Mouse (Mus musculus) heart, embryonic 13.5 days (tissue): ENCODE data around the gene Ostf1. TPM values are rescaled to one million over a fixed set of nuclear protein-coding genes. Genes with fewer than 3 reads are reported as not detected.

Source experiments
- ATAC-seq: fragments of 200-750 bp; cut with Nextera tagmentation; 2 replicates; pipeline ENCODE4 v1.8.0; 2017; ENCODE audit warnings: moderate TSS enrichment; ENCODE audit not compliant: insufficient number of reproducible peaks, low FRiP score, low TSS enrichment; ENCODE audit errors: extremely low read depth
- H3K27ac ChIP-seq: fragments of 300-500 bp; sonication (generic); replicated peaks from 2 replicates; pipeline ENCODE4 v1.5.1; 2015; ENCODE audit warnings: moderate library complexity, mild to moderate bottlenecking, inconsistent platforms
- H3K27me3 ChIP-seq: fragments of 300-500 bp; sonication (generic); replicated peaks from 2 replicates; pipeline ENCODE4 v1.6.1; 2015; ENCODE audit warnings: mild to moderate bottlenecking, inconsistent platforms
- H3K36me3 ChIP-seq: fragments of 300-500 bp; sonication (generic); 2 replicates; pipeline ENCODE4 v1.6.1; 2015; ENCODE audit warnings: mild to moderate bottlenecking, inconsistent platforms
- H3K4me1 ChIP-seq: fragments of 300-500 bp; sonication (generic); 2 replicates; pipeline ENCODE4 v1.6.1; 2015; ENCODE audit warnings: inconsistent platforms
- H3K4me2 ChIP-seq: fragments of 300-500 bp; sonication (generic); 2 replicates; pipeline ENCODE4 v1.6.1; 2015; ENCODE audit warnings: inconsistent platforms, mild to moderate bottlenecking, moderate library complexity
- H3K4me3 ChIP-seq: fragments of 300-500 bp; sonication (generic); 2 replicates; pipeline ENCODE4 v1.5.1; 2015; ENCODE audit warnings: moderate library complexity, mild to moderate bottlenecking, inconsistent platforms
- H3K9ac ChIP-seq: fragments of 300-500 bp; sonication (generic); 2 replicates; pipeline ENCODE4 v1.6.1; 2015; ENCODE audit warnings: inconsistent platforms, mild to moderate bottlenecking, moderate library complexity
- H3K9me3 ChIP-seq: fragments of 300-500 bp; sonication (generic); 2 replicates; pipeline ENCODE4 v1.6.1; 2016; ENCODE audit warnings: inconsistent platforms
- WGBS: fragments of 180-500 bp; shearing (Covaris S2); methylation state at CpG from one replicate; pipeline ENCODE4 v1.1.7; 2015; ENCODE audit warnings: mixed read lengths; 5-methylcytosine and 5-hydroxymethylcytosine counted together
- polyA plus RNA-seq: library from polyadenylated mRNA; unstranded; fragments of >200 nt; fragmentation: Nextera tagmentation; extraction: Ambion mirVana; gene quantifications from 2 replicates; pipeline ENCODE4 v1.2.1, GENCODE M21; 2015

Gene Ostf1
- polyA plus RNA-seq, 1 experiment from 2014 or later: 66.5 TPM

DNA sequence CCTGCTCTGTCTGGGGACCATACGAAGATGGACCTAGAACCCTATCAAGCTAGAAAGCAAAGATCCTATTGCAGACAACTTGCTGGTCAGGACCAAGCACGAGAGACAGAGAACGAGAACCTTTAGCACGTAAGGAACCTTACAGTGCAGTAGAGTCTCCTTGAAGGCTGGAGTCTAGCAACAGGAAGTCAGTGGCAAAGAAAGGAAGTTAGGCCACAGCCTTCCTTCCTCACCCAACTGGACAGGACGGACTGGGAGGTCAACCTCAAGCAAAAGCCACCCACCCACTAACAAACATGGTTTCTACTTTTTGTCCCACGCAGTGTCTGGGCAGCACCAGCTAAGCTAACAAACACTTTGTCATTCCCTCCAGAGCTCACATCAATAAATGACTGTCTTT, 48.7 kb downstream of the Ostf1 start:
- no peak overlapping the region for H3K27ac ChIP-seq
- ATAC-seq: no peak

DNA sequence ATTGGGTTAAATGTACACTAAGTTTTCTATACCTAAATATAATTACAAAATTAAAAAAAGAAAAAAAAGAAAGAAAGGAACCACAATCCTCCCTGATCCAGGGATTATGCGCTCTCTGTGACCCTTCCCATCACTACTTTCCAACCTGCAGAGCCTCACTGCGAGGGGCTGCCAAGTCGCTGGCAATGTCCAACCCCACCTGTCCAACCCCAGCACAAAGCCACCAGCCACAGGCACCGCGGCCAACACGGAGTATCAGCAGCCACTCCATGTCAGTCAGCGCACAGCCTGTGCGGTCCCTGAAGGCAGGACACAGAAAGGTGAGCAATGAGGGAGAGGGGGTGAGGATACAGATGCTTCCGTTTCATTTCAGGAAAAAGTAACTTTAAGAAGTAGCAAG, 49.4 kb downstream of the Ostf1 start:
- ATAC-seq: no peak
- Histone ChIP-seq H3K27ac (no peak overlapping the region), H3K36me3 (peaks cover 36% of the 10 kb centered on the region), H3K4me1 (peaks cover 18% of the 10 kb centered on the region), H3K4me2 (no peak overlapping the region), H3K9ac (no peak overlapping the region), H3K4me3 (no peak overlapping the region), H3K27me3 (no peaks in the 10 kb centered on the region), H3K9me3 (no peaks in the 10 kb centered on the region)
- 91% methylated on average over 9 of the region's 9 CpGs for WGBS

More for the DNA sequence above, 48.7 kb downstream of the Ostf1 start:
- peaks cover 18% of the 10 kb centered on the region for H3K4me1 ChIP-seq
- 76% methylated on average over 6 of the region's 6 CpGs for WGBS
- H3K36me3 ChIP-seq: peaks cover 41% of the 10 kb centered on the region
- H3K4me2 ChIP-seq: no peak overlapping the region
- H3K4me3 ChIP-seq: no peak overlapping the region
- H3K27me3 ChIP-seq: no peaks in the 10 kb centered on the region
- H3K9ac ChIP-seq: no peak overlapping the region
- H3K9me3 ChIP-seq: no peaks in the 10 kb centered on the region

DNA sequence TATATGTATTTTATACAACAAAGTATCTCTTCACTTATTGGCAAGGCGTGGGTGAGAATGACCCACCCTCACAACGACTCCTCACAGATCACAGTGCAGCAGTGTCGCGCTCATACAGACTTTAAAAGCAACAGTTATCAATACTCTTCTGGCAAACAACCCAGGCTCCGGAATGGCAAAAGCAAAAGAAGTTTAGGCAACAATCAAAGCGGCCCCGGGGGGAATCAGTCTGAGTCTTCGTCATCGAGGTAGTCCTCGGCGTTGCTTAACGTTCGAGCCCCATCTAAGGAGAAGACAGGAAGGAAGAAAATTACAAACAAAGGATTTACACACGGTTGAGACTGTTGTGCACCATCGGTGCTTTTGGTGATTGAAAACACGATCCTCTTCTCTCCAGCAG, 50.6 kb downstream of the Ostf1 start:
- ATAC-seq: no peak

DNA sequence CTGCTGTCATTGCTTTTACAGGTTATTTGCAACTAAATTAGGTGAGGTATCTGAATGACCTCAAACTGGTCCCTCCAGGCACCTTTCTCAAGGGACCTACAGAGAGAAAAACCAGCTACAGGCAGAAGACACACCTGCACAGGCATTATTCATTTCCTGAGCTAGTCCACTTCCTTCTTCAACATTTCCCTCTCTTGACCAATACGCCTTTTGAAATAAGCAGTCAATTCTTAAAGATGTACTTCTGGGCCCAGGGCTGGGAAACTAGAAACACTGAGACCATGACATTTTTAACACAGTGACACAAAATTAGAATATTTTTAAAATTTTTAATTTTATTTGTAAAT, 52.6 kb downstream of the Ostf1 start:
- H3K36me3 ChIP-seq: peaks cover 17% of the 10 kb centered on the region
- no peak overlapping the region for H3K27ac ChIP-seq
- no peaks in the 10 kb centered on the region for H3K27me3 ChIP-seq
- no peak overlapping the region for H3K9ac ChIP-seq
- no peak overlapping the region for H3K4me2 ChIP-seq
- H3K4me3 ChIP-seq: no peak overlapping the region
- 86% methylated on average over 1 of the region's 1 CpGs for WGBS
- H3K9me3 ChIP-seq: no peaks in the 10 kb centered on the region
- no peak for ATAC-seq
- peaks cover under 1% of the 10 kb centered on the region; the same call in 1 of the 2 replicates for H3K4me1 ChIP-seq

More for the DNA sequence above, 50.6 kb downstream of the Ostf1 start:
- WGBS: 90% methylated on average over 16 of the region's 16 CpGs
- H3K27me3 ChIP-seq: no peaks in the 10 kb centered on the region
- no peak overlapping the region for H3K27ac ChIP-seq
- peaks cover 6% of the 10 kb centered on the region for H3K4me1 ChIP-seq
- no peak overlapping the region for H3K9ac ChIP-seq
- H3K36me3 ChIP-seq: peaks cover 34% of the 10 kb centered on the region
- H3K9me3 ChIP-seq: no peaks in the 10 kb centered on the region
- no peak overlapping the region for H3K4me2 ChIP-seq
- H3K4me3 ChIP-seq: no peak overlapping the region

DNA sequence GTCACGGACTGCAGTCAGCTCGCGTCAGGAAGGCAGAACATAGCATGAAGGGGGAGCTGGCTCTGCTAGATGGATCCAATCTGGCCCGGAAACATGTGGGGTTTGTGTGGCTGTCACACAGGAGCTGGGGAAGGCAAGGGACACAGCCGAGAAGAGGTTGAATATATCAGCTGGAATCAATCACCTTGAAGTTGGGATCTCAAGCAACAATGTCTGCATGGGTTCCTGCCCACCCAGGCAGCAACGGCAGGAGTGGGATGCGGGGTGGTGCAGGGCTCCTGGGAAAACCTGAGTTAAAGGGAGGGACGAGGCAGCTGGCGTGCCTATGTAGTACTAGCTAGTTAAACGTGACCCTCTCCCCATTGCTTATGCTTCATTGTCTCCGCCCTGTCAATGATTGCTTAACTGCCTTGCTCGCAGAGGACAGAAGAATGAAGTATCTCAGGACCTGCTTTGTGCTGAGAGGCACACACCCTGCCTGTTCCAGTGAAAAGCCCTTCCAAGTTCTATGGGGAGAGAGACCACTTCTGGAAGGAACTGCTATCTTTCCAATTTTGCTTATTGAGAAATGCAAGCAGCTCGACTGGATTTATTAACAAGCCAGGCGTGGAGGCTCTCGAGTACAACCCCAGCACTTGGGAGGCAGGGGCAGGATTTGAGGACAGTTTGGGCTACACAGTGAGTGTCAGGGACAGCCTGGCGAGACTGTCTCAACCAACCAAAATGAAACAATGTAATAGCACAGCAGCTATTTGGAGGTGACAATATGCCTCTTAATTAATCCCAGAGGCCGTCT, 53.2 kb downstream of the Ostf1 start:
- 0 out of 2 replicates have a peak overlapping the region, but pooled peaks have one; percentile 25 for H3K4me2 ChIP-seq

DNA sequence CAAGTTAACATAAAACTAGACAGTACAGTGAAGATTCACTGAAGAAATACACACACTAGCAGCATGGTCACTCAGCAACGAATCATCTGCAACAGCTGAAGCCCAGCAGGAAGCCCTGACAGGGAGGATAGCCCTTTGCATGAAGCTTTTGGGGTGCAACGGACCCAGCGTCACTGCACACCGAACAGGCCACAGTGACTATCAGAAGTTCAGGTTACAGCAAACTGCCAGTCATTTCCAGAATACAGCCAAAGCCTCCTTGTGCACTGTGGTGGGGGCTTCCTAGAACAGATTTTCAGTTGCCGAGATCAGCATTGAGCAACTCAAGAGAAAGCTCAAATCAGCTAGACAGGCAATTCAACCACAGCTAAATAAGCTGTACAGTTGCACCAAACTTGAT, 54.3 kb downstream of the Ostf1 start:
- Histone ChIP-seq H3K27ac (no peak overlapping the region), H3K9me3 (no peaks in the 10 kb centered on the region), H3K27me3 (no peaks in the 10 kb centered on the region), H3K4me1 (0 out of 2 replicates have a peak, but pooled peaks cover 7% of the 10 kb centered on the region), H3K4me2 (no peak overlapping the region), H3K4me3 (no peak overlapping the region), H3K9ac (no peak overlapping the region), H3K36me3 (peaks cover 9% of the 10 kb centered on the region)
- 87% methylated on average over 5 of the region's 5 CpGs for WGBS
- no peak for ATAC-seq

More for the DNA sequence above, 53.2 kb downstream of the Ostf1 start:
- Histone ChIP-seq H3K4me1 (peaks cover 6% of the 10 kb centered on the region; the same call in 1 of the 2 replicates), H3K36me3 (peaks cover 13% of the 10 kb centered on the region), H3K9me3 (no peaks in the 10 kb centered on the region), H3K9ac (no peak overlapping the region), H3K27me3 (no peaks in the 10 kb centered on the region), H3K4me3 (no peak overlapping the region), H3K27ac (no peak overlapping the region)
- no peak for ATAC-seq
- WGBS: 66% methylated on average over 17 of the region's 17 CpGs

DNA sequence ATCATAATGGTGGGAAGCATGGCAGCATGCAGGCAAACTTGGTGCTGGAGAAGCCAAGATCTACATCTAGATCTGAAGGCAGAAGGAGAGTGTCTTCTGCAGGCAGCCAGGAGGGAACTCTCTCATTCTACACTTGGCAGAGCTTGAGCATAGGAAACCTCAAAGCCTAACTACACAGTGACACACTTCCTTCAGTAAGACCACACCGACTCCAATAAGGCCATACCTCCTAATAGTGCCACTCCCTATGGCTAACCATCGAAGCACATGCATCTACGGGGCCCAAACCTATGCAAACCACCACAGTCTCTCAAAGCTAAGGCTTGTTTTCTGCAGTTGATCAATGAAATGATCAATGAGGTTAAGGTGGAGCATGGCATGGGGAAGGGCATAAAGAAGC, 55.7 kb downstream of the Ostf1 start:
- no peaks in the 10 kb centered on the region for H3K27me3 ChIP-seq
- WGBS: 92% methylated on average over 3 of the region's 3 CpGs
- peaks cover 5% of the 10 kb centered on the region for H3K36me3 ChIP-seq
- H3K27ac ChIP-seq: no peak overlapping the region
- no peak overlapping the region for H3K4me3 ChIP-seq
- 0 out of 2 replicates have a peak, but pooled peaks cover 7% of the 10 kb centered on the region for H3K4me1 ChIP-seq
- H3K9me3 ChIP-seq: no peaks in the 10 kb centered on the region
- no peak overlapping the region for H3K9ac ChIP-seq
- no peak overlapping the region for H3K4me2 ChIP-seq
- no peak for ATAC-seq

DNA sequence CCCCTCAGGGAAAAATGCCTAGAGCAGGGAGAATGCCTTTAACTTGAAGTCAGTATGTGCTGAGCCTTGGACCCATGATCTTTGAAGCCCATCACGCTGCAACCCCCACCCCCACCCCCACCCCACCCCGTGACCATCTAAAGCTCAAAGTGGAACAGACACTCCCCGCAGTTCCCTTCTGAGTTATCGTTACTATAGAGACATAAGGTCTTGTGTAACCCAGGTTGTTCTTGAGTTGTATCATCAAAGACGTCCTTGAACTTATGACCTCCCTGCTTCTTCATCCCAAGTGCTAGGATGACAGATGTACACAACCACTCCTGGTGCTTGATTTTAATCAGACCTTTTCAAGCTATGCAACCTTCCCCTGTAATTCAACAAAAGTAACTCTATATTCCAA, 57.7 kb downstream of the Ostf1 start:
- H3K27ac ChIP-seq: no peak overlapping the region
- 0 out of 2 replicates have a peak, but pooled peaks cover 7% of the 10 kb centered on the region for H3K4me1 ChIP-seq
- no peak overlapping the region for H3K9ac ChIP-seq
- WGBS: 64% methylated on average over 5 of the region's 5 CpGs
- H3K27me3 ChIP-seq: no peaks in the 10 kb centered on the region
- no peak for ATAC-seq
- H3K9me3 ChIP-seq: no peaks in the 10 kb centered on the region
- H3K36me3 ChIP-seq: no peaks in the 10 kb centered on the region
- no peak overlapping the region for H3K4me2 ChIP-seq
- no peak overlapping the region for H3K4me3 ChIP-seq

DNA sequence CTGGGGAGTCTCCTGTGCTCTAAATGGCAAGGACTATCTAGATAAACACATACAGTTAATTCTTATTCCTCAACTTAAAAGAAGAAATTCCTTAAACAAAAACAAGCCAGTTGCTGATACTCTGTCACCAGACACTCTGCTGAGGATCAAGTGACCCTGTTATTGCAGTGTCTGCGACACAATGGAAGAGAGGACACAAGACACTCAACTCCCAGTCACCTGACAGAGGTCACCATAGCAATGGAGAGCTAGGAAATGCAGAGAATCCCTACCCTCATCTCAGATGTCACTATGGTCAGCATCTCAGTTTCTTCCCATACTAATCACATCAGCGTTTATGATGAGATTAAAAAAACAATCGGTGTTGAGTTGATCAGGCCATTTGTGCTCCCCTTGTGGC, 58.2 kb downstream of the Ostf1 start:
- Histone ChIP-seq H3K9ac (no peak overlapping the region), H3K36me3 (no peaks in the 10 kb centered on the region), H3K4me2 (no peak overlapping the region), H3K4me3 (no peak overlapping the region), H3K4me1 (0 out of 2 replicates have a peak, but pooled peaks cover 7% of the 10 kb centered on the region), H3K27ac (no peak overlapping the region), H3K27me3 (no peaks in the 10 kb centered on the region), H3K9me3 (no peaks in the 10 kb centered on the region)
- ATAC-seq: no peak
- WGBS: 61% methylated on average over 3 of the region's 3 CpGs

DNA sequence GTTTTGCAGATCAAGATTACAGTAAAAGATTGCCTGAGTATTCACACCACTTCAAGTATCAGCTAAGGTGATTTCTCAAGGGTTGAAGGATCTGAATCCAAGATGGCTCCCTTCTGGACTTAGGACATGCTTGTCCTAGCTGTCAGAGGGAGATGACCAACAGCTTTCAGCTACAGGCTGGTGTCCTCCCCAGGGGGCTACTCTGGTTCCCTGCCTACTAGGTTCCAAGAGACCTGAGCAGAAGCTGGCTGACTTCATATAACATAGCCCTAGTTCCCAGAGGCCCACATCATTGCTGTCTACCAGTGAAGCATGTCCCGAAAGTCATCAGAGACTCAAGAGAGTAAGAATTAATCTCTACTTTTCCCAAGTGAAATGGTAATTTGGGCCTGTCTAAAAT, 62.1 kb downstream of the Ostf1 start:
- Histone ChIP-seq H3K9ac (no peak overlapping the region), H3K36me3 (no peaks in the 10 kb centered on the region), H3K4me2 (no peak overlapping the region), H3K4me3 (no peak overlapping the region), H3K9me3 (no peaks in the 10 kb centered on the region), H3K27ac (no peak overlapping the region), H3K4me1 (0 out of 2 replicates have a peak, but pooled peaks cover 7% of the 10 kb centered on the region), H3K27me3 (no peaks in the 10 kb centered on the region)
- no peak for ATAC-seq
- 81% methylated on average over 1 of the region's 1 CpGs for WGBS

DNA sequence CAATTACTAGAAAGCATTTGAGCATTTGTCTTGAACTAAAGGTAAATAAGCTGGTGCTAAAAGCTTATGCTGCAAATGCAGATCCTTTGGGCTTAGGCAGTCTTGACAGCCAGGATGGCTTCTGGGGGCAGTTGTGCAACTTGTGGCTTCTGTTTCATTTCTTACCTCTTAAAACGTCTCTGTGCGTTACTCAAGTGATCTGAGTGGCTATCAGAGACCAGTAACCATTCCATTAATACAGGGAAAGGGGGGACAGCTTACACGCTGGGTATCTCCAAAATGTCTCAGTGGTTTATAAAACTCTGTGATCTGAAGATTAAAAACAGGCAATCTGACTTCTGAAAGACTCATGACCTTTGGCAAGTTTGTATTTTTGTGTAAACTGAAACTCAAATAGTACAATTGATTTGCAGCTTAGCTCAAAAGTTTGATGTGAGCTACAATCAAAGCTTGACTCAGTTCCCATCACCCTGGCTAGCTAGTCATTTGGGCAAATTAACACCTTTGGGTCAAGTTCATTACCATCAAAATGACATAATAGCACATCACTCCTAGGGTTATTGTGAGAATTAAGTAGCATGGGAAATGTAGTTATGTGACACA, 62.7 kb downstream of the Ostf1 start:
- Histone ChIP-seq H3K4me3 (no peak overlapping the region), H3K4me1 (0 out of 2 replicates have a peak, but pooled peaks cover 6% of the 10 kb centered on the region), H3K27me3 (no peaks in the 10 kb centered on the region), H3K27ac (no peak overlapping the region), H3K9me3 (no peaks in the 10 kb centered on the region), H3K9ac (no peak overlapping the region), H3K36me3 (no peaks in the 10 kb centered on the region), H3K4me2 (no peak overlapping the region)
- ATAC-seq: no peak
- WGBS: 84% methylated on average over 3 of the region's 3 CpGs
